Comparison of ENCODE assay signal across 12 mouse cellular contexts in the genomic region with DNA sequence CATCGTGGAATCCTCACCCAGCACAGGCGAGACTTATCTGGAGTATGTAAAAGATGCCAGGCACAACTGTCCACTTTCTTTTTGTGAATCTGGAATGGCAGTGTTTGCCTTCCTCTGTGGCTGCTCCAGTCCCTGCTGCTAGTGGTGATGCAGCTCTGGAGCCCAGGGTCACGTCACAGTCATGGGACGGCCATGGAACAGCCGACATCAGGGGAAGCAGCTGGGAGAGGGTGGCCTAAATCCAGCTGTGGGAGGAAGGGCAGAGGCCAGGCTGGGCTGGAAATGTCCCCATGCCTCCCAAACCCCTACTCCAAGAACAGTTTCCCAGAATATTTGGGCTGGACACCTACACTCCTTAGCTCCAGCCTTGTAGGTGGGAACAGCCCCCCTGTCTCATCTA. TPM values are rescaled to one million over a fixed set of nuclear protein-coding genes. Genes with fewer than 3 reads are reported as not detected.
DNase-seq lines count a peak whose midpoint lies in the region; ATAC-seq and TF ChIP-seq lines count a peak whose summit lies in the region.
"Had no signal": no experiment of that assay in that cellular context is flagged by ENCODE, and none has a peak within 500 bp of the region (broad histone marks: within the 10 kb centered on the region; RNA-seq: fewer than 3 reads in every experiment).

No protein-coding gene starts in this region.

- no peak for ATAC-seq in kidney, embryonic 15.5 days (replicated peaks; ENCODE audit: low FRiP score)
- no peak for ATAC-seq in heart, embryonic 11.5 days (replicated peaks; ENCODE audit: insufficient number of reproducible peaks, low FRiP score, low TSS enrichment)
- ATAC-seq in heart, embryonic 16.5 days (replicated peaks; ENCODE audit: extremely low read depth, insufficient read depth, low FRiP score) = peak; percentile 15; the same call in 1 of the 2 replicates
- peak; percentile 47 for ATAC-seq in lung, postnatal 0 days
- ATAC-seq: forebrain, postnatal 0 days had no signal

- peaks cover 61% of the 10 kb centered on the region for H3K4me1 ChIP-seq in kidney, embryonic 15.5 days
- peaks cover 18% of the 10 kb centered on the region for H3K4me1 ChIP-seq in heart, embryonic 11.5 days (ENCODE audit: control insufficient read depth, insufficient read depth, low read length)
- peaks cover 16% of the 10 kb centered on the region for H3K4me1 ChIP-seq in heart, embryonic 16.5 days (ENCODE audit: control insufficient read depth, insufficient read depth, low read length)
- H3K4me1 ChIP-seq in lung, postnatal 0 days (ENCODE audit: insufficient read depth, low read depth, low read length) = peaks cover 19% of the 10 kb centered on the region

- WGBS in kidney, embryonic 15.5 days = 65% methylated on average over 5 of the region's 5 CpGs
- WGBS in heart, embryonic 11.5 days (ENCODE audit: insufficient replicate concordance) = 62% methylated on average over 5 of the region's 5 CpGs
- 43% methylated on average over 5 of the region's 5 CpGs for WGBS in heart, embryonic 16.5 days
- 62% methylated on average over 5 of the region's 5 CpGs for WGBS in lung, postnatal 0 days

- DNase-seq in kidney, adult 9 months = no peak
- no peak for DNase-seq in lung, postnatal 0 days (ENCODE audit: low spot score)
- DNase-seq in urinary bladder, adult 18-20 months (ENCODE audit: low spot score in 2 of 2) = no peak
- no peak for DNase-seq in retina, postnatal 1 day
- DNase-seq in cerebellum, postnatal 4 days (ENCODE audit: low spot score in 2 of 2) = no peak
- DNase-seq: embryo, embryonic 11 days; forebrain, postnatal 0 days; thymus, postnatal 4 days had no signal

- H3K36me3 ChIP-seq in kidney, embryonic 15.5 days = peaks cover 19% of the 10 kb centered on the region
- H3K36me3 ChIP-seq in heart, embryonic 11.5 days (ENCODE audit: control insufficient read depth, insufficient read depth, low read length) = no peaks in the 10 kb centered on the region
- no peaks in the 10 kb centered on the region for H3K36me3 ChIP-seq in heart, embryonic 16.5 days (ENCODE audit: control insufficient read depth, insufficient read depth)
- H3K36me3 ChIP-seq in lung, postnatal 0 days (ENCODE audit: insufficient read depth, low read length) = no peaks in the 10 kb centered on the region
- H3K36me3 ChIP-seq: neural tube, embryonic 12.5 days had no signal

- H3K27me3 ChIP-seq in kidney, embryonic 15.5 days = no peaks in the 10 kb centered on the region
- no peaks in the 10 kb centered on the region for H3K27me3 ChIP-seq in heart, embryonic 11.5 days (ENCODE audit: control insufficient read depth, insufficient read depth, low read length)
- no peaks in the 10 kb centered on the region for H3K27me3 ChIP-seq in heart, embryonic 16.5 days (ENCODE audit: control insufficient read depth, insufficient read depth, low read length)
- no peaks in the 10 kb centered on the region for H3K27me3 ChIP-seq in lung, postnatal 0 days (replicated peaks; ENCODE audit: insufficient read depth, low read length)
- H3K27me3 ChIP-seq: neural tube, embryonic 12.5 days had no signal

- no peak overlapping the region for H3K4me2 ChIP-seq in kidney, embryonic 15.5 days
- H3K4me2 ChIP-seq in heart, embryonic 11.5 days = no peak overlapping the region
- no peak overlapping the region for H3K4me2 ChIP-seq in heart, embryonic 16.5 days (ENCODE audit: low read depth, low read length)
- H3K4me2 ChIP-seq in lung, postnatal 0 days (replicated peaks; ENCODE audit: low read depth, low read length) = no peak overlapping the region
- H3K4me2 ChIP-seq: neural tube, embryonic 12.5 days had no signal

- TF ChIP-seq CTCF in lung, postnatal 0 days (IDR thresholded peaks at IDR 0.05) = no peak

- no peak overlapping the region for H3K4me3 ChIP-seq in kidney, embryonic 15.5 days (replicated peaks)
- H3K4me3 ChIP-seq in heart, embryonic 11.5 days (ENCODE audit: low read depth, low read length) = no peak overlapping the region
- no peak overlapping the region for H3K4me3 ChIP-seq in heart, embryonic 16.5 days (ENCODE audit: low read length)
- H3K4me3 ChIP-seq in lung, postnatal 0 days (ENCODE audit: low read depth, low read length) = no peak overlapping the region
- H3K4me3 ChIP-seq: neural tube, embryonic 12.5 days had no signal

- no peak overlapping the region for H3K9ac ChIP-seq in kidney, embryonic 15.5 days
- no peak overlapping the region for H3K9ac ChIP-seq in heart, embryonic 11.5 days (ENCODE audit: low read depth, low read length)
- H3K9ac ChIP-seq in heart, embryonic 16.5 days (ENCODE audit: low read length) = peak overlapping the region; percentile 33; the same call in 1 of the 2 replicates
- H3K9ac ChIP-seq in lung, postnatal 0 days (replicated peaks; ENCODE audit: low read depth) = no peak overlapping the region
- H3K9ac ChIP-seq: forebrain, postnatal 0 days; neural tube, embryonic 12.5 days had no signal

- no peak for TF ChIP-seq EP300 in lung, postnatal 0 days (IDR thresholded peaks at IDR 0.05)

- peak overlapping the region; percentile 64 for H3K27ac ChIP-seq in kidney, embryonic 15.5 days
- H3K27ac ChIP-seq in heart, embryonic 11.5 days (ENCODE audit: low read depth, low read length) = peak overlapping the region; percentile 54
- peak overlapping the region; percentile 51 for H3K27ac ChIP-seq in heart, embryonic 16.5 days (ENCODE audit: low read length)
- H3K27ac ChIP-seq in lung, postnatal 0 days (ENCODE audit: low read length) = no peak overlapping the region
- H3K27ac ChIP-seq: neural tube, embryonic 12.5 days had no signal

- no peaks in the 10 kb centered on the region for H3K9me3 ChIP-seq in kidney, embryonic 15.5 days (replicated peaks)
- no peaks in the 10 kb centered on the region for H3K9me3 ChIP-seq in heart, embryonic 11.5 days (replicated peaks; ENCODE audit: control insufficient read depth, low read length)
- H3K9me3 ChIP-seq in heart, embryonic 16.5 days (replicated peaks; ENCODE audit: control insufficient read depth, low read length) = no peaks in the 10 kb centered on the region
- no peaks in the 10 kb centered on the region for H3K9me3 ChIP-seq in lung, postnatal 0 days (ENCODE audit: low read length)
- H3K9me3 ChIP-seq: neural tube, embryonic 12.5 days had no signal

RNA-seq across cellular contexts. Expression of gene Emid1, which starts 10.8 kb away (rescaled TPM):
- polyA plus RNA-seq in kidney, embryonic 15.5 days (2015; fragmentation: Nextera tagmentation; extraction: Ambion mirVana) = 190 and 191 TPM in 2 replicates
- 6.8 and 8.6 TPM in 2 replicates for polyA plus RNA-seq in heart, embryonic 11.5 days (2014; fragmentation: Nextera tagmentation; extraction: Ambion mirVana)
- polyA plus RNA-seq in heart, embryonic 16.5 days (2015; fragmentation: Nextera tagmentation; extraction: Ambion mirVana) = 8.0 and 10.6 TPM in 2 replicates
- 63.3 and 67.5 TPM in 2 replicates for polyA plus RNA-seq in lung, postnatal 0 days (2015; fragmentation: Nextera tagmentation; extraction: Ambion mirVana)

RNA-seq across cellular contexts. Expression of gene Ewsr1, which starts 42.2 kb away (rescaled TPM):
- polyA plus RNA-seq in kidney, embryonic 15.5 days (2015; fragmentation: Nextera tagmentation; extraction: Ambion mirVana) = 788 and 840 TPM in 2 replicates
- polyA plus RNA-seq in heart, embryonic 11.5 days (2014; fragmentation: Nextera tagmentation; extraction: Ambion mirVana) = 255 and 322 TPM in 2 replicates
- 460 and 463 TPM in 2 replicates for polyA plus RNA-seq in heart, embryonic 16.5 days (2015; fragmentation: Nextera tagmentation; extraction: Ambion mirVana)
- polyA plus RNA-seq in lung, postnatal 0 days (2015; fragmentation: Nextera tagmentation; extraction: Ambion mirVana) = 274 and 290 TPM in 2 replicates

RNA-seq across cellular contexts. Expression of gene Rhbdd3, which starts 42.5 kb away (rescaled TPM):
- 26.4 and 31.9 TPM in 2 replicates for polyA plus RNA-seq in kidney, embryonic 15.5 days (2015; fragmentation: Nextera tagmentation; extraction: Ambion mirVana)
- 23.5 and 25.7 TPM in 2 replicates for polyA plus RNA-seq in heart, embryonic 11.5 days (2014; fragmentation: Nextera tagmentation; extraction: Ambion mirVana)
- 30.5 and 33.0 TPM in 2 replicates for polyA plus RNA-seq in heart, embryonic 16.5 days (2015; fragmentation: Nextera tagmentation; extraction: Ambion mirVana)
- 17.0 and 19.4 TPM in 2 replicates for polyA plus RNA-seq in lung, postnatal 0 days (2015; fragmentation: Nextera tagmentation; extraction: Ambion mirVana)

Comparison
In these comparisons a context has a peak if more than half of its experiments do, and no peak if none do; other contexts are left out.
1. ATAC-seq: peak in heart, embryonic 16.5 days (single experiment) and lung, postnatal 0 days (single experiment); none in kidney, embryonic 15.5 days (single experiment) and heart, embryonic 11.5 days (single experiment).